Mouse (Mus musculus): Measurements from ENCODE around the gene 1700019A02Rik.

1700019A02Rik gene

DNA sequence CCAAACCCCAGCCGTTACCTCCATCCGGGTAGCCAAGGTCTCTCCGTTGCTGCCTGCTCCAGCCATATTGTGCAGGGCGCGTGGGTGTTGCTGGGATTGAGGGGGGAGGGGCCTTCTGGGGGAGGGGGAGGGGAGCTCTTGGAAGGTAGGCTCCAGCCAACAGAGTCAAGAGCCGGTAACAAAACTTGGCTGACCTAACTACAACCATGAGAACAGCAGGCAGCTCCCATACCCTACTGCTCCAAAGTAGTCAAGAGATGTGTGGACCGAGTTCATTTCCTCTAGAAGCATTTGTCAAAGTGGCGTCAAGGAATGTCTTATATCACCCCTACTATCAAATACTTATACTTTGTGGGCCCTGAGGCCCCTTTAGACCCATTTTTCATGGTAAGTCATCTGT is at the start of gene 1700019A02Rik:
Gene 1700019A02Rik (minus strand): TSS at position 101 of the 400 bp plus-strand sequence.
- DNase-seq, result no peak

DNA sequence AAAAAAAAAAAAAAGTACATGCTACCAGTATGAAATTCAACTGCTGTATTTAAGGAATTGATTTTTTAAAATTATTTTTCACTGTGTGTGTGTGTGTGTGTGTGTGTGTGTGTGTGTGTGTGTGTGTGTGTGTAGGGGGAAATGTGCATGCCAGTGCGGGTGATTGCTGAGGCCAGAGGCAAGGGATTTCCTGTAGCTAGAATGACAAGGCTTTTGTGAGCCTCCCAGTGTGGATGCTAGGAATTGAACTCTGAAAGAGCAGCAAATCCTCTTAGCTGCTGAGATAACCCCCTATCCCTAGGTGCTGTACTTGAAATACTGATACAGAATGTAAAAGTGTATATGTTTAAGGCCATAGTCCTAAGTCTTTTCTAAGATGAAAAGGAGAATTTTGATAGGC is 38.6 kb upstream of the 1700019A02Rik start:
- no peak for DNase-seq

DNA sequence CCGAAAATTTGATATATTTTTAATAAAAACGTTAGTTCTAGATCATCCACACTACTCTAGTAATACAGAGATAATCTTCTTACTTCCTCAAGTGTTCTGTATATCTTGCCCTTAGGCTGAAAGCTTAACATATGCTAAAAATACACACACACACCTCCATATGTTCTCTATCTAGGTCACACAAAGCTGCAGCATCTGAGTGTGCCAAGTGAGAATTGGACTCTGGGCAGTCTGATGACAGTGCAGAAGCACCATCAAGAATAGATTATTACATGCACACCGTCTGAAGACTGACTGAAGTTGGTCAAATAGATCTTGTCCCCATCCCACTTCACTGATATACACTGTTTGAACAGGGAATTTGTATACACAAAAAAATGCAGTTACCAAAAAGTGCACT is 38.2 kb upstream of the 1700019A02Rik start:
- no peak for DNase-seq

DNA sequence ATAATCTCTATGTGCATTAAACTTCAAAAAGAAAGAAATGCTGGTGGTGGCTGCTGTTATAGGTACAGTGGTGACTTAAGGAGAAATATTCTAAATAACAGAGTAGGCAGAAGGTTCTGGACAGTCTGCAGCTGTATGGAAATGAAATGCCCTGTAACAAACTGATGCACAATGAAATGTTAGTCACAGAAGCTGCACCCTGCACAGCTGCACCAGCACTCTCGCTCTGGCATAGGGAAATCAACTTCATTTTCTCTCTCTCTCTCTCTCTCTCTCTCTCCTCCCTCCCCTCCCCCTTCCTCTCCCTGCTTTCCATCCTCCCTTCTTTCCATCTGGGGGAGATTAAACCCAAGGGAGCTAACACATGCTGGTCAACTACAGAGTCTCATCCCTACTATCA is 37.3 kb upstream of the 1700019A02Rik start:
- no peak for DNase-seq

DNA sequence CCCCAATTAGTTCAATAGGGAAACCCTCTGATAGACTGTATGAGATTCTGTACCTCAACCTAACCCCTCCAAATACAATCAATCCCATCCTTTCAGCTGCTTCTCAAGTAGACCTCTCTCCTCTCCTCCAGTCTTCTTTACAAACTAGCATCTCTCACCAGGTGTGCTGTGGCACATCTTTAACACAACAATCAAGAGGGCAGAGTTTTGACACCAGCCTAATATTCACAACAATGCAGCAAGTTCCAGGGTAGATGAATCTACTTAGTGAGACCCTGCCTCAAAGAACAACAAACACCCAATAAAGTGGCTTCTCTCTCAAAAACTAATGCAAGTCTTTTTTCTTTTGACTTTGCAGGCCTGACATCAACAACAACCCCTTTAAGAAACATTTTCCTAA is 22.7 kb upstream of the 1700019A02Rik start:
- no peak for DNase-seq

DNA sequence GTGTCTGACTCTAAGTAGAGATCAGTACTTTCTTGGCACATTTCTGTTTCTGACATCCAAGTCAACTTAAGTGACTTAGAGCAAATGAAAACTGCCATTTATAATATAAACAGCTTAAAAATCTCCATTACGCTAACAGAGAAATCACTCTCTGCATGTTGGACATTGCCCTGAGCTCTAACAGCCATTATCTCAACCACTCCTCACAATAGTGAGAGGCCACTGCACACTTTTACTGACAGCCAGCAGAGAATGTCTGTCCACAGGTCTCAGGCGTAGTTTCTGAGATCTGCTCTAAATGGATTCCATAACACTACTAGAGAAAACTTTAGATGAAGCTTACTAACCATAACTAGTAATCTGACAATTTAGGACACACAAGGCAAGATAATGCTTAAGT is 16.5 kb upstream of the 1700019A02Rik start:
- DNase-seq, result no peak

DNA sequence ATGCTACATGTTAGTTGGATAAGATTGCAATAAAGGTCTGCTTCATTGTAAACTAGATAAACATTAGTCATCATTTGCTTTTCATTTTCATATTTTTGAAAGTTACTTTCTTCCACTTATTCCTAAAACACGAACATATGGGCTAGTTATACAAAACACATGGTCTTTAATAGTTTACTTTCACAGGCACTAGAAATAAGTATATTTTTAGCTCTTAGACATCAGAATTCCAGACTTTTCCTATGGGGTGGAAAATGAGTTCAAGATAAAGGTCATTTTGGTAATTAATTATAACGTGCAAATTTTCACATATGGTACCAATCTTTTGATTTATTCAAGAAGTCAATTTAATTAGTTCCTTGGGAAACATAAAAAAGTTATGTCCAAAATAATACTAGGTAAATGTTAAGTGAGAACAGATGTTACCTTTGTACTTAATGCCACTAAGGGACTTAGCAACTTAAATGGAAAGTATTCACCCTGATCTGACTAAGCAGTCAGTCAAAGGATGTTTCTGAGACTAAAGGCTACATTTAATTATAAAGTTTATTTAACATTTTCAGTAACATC is 14.3 kb upstream of the 1700019A02Rik start:
- no peak for DNase-seq

DNA sequence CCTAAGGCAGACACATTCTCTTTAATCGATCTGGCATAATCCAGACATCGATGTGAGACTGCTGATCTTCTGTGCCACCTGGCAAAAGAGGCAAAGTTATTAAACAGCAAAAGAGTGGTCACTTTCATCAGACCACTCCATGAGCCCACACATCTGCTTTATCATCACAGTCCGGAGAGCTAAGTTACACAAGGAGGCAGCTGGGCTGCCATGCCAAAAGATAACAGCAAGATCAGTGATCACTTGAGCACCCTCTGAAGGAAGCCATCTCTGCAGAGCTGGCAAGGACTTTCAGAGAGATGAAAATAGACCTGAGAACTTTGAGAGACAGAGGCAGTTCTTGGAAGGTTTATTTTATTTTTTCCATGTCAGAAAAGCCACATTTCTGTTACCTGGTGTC is 7.1 kb upstream of the 1700019A02Rik start:
- no peak for DNase-seq

DNA sequence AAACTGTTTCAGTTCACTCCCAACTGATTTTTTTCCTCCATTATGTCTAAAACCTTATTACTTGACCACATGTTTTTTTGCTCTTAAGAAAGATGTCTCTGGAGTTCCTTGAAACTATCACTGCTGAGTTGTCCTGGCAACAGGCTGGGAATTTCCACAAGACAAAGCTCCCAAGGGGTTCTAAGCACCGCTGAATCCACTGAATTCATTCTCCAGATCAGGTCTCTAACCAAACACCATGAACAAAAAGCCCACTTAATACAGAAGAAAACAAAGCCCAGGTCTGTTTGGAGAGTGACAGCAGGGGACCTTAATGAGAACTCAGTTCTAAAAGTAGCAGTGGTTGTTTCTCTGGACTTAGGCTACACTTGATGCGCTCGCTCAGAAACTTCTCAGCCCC is 3.8 kb upstream of the 1700019A02Rik start:
- DNase-seq, result no peak

DNA sequence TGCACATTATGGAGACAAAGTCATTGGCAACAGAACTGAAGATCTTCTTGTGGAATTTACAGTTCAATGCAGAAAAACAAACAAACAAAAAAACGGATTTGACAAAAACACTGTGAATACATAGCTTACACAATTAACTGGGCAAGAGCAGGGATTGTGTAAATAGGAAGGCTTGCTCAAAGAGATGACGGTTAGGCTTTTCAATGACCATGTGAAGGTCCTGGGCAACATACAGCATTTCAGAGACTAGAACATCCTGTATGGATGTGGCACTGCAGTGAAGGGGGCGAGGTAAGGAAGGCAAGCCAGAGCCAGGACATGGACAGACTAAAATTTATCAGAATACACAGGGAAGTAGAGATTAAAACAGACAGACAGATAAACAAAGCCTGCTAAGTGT is 2.2 kb upstream of the 1700019A02Rik start:
- DNase-seq, result no peak

DNA sequence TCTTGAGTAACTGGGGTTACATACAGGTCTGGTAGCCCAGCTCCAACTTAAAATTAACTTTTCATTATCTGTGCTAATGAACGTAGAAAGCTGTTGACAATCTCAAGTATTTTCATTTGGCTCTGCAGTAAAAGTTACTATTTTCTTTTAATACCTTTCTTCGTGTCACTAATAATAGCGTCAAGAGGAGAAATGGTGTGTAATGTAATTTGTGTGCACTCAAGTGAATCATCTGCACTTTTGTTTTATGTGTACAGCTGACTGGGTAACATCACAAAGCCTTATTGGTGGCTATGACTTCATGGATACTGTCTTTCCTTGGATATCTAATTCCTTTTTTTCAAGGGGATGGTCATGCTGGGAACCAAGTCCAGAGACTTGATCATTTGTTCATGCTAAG is 1.1 kb downstream of the 1700019A02Rik start:
- DNase-seq, result no peak

DNA sequence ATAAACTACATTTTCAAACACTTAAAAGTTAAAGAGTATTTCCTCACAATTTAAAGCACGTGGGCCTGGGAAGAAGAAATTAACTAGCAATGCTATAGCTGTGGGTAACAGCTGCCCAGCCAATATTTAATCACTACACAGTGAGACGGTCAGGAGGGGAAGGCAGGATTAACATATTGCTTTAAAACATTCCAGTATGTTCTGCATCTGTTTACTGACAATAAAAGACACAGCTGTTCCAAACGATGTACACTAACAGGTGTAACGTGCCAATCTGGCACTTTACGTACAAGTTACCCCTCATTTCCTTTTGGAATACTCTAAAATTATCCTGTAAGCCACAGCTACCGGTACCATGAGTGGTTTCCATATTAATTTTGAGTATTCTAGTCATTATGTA is 29.7 kb downstream of the 1700019A02Rik start:
- no peak for DNase-seq

DNA sequence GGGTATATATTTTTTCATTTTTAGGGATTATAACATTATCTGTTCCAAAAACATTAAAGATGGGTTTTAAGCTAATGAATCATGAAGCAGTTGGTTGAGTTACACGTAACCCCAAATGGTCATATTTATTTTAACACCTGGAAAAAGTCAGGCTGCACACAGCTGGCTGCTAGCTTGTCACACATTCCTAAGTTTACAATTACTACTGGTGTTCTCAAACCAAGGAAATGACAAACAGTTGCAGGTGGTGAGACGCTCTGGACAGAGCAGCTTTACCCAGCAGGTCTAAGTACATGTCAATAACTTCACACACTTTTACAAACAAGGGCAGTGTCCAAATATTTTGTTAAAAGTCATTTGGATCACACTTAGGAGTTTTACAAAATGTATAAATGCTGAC is 64.4 kb downstream of the 1700019A02Rik start:
- DNase-seq, result no peak

DNA sequence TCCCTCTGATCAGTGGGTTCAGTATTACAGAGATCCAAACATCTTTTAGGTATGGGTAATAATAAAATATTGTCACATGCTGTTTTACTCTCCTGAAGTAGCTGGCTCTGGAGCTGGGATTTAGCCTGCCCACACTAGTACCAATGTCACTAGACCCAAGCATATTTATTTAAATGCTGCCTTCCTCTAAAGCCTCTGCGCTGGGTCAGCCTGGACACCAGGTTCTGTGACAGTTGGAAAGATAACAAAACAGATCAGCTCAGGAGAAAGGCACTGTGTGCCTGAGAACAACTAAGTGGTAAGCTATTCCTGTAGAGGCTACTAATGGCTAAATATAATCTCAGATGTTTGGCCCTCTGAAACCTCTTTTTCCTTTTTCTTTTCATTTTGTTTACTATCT is 76.9 kb downstream of the 1700019A02Rik start:
- no peak for DNase-seq
